Mouse (Mus musculus): ENCODE measurements around the gene Coro6.

Coro6 gene

DNA sequence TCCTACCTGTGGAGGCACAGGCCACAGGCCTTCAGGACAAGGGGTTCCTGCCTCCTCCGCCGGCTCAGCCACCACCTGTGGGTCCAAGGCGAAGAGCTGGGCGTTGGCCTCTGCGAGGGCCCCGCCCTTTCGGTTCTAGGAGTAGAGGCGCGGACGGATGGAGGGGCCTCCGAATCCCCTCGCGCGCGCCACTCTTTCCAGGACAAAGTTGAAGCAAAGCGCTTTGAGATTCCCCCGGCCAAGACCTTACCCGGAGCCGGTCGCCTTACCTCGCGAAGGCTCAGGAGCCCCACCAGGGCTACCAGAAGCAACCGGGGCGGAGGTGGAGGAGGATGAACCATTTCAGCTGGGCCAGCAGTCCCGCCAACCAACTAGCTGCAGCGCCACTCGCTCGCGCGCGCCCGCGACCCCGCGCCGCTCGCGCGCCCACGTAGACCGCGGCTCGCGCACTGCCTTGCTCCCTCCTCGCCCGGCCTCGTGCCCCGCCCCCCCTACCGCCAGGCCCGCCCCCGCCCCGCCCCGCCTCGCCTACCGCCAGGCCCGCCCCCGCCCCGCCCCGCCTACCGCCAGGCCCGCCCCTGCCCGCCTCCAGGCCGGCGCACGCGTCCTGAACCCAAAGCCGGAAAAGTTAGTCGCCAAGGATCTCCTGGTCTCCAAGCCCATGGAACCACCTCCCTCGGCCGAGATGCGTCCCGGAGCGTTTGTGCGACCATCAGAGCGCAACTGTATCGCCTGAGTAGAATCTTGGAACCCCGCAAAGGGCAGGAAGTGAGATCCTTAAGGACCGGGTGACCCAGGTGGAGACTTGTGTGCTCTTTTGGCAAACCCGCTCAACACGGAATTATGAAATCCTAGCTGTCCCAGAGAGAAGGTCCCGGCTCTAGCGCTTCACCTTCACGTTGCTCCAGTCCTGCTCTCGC, 50.9 kb downstream of the Coro6 start:
- DNase-seq (ENCODE audit: low read depth, low spot score): peak; percentile 93

DNA sequence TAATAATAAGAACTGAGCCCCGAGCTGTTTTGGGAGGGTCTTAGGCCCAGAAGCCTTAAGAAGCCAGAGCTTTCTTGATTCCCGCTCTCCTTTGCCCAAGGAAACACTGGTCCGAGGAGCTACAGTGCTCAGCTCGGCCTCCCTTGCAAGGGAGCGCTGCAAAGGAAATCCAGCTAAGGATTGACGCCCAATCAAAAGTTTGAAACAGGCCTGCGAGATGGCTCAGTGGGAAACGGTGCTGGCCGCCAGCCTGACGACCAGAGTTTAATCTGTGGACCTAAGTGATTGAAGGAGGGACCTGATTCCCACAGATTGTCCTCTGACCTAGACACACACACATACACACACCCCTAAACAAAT, 51.6 kb downstream of the Coro6 start:
- DNase-seq (ENCODE audit: low read depth, low spot score): no peak

DNA sequence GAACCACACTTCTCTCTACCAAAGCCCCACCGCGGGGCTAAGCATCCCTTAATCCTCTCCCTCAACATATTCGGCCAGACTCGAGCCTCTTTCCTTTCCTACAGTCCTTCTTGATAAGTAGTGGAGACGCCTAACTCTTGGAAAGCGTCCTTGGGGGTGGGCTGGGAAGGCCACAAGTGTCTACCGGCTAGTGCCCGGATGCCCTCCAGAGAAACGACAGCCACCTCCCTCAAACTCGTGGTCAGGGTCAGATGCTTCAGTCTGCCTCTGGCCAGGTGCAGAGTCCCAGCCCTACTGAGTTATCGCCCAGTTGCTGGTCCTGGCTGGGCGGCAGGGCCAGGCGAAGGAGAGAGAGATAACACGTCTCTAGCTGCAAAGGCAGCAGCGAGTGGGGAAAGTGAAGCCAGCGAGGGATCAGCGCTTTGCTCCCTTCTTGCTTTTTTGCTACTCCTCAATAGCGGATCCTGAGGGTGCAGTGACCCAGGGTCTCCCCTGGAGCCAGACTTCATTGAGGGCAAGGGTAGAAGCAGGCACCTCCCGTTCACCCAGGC, 52.1 kb downstream of the Coro6 start:
- DNase-seq (ENCODE audit: low read depth, low spot score): peak; percentile 57

DNA sequence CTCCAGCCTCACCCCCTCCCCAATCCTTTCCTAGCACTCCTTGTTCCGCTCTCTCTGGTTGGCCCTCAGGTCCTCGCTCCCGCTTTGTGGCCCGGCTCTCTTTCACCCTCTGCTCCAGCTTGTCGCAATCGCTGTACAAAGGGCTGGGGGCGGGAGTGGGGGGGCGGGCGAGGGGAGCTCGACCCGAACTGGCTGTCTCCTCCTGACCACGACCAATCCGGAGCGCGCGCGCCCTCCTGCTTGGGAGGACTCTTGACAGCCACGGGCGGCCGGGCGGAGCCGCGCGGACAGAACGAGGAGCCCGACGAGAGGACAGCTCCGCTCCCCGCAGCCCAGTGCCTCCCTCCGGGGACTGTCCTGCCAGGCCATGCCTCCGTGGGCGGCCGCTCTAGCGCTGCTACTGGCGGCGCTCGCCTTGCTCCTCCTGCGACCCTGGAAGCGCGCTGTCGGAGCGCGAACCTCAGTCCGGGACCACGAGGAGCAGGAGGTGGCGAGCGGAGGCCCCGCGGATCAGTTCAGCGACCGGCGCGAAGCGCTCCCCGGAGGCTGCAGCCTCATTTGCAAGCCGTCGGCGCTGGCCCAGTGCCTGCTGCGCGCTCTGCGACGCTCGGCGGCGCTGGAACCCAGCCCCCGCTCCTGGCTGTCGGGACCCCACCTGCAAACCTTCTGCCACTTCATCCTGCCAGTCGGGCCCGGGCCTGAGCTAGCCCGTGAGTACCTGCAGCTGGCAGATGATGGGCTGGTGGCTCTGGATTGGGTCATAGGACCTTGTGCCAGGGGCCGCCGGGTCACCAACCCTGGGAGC, 52.8 kb downstream of the Coro6 start, which contains the start of gene Abhd15:
Gene Abhd15 (plus strand): TSS at position 290 of the 805 bp plus-strand sequence.
- peak; percentile 80 for DNase-seq (ENCODE audit: low read depth, low spot score)

DNA sequence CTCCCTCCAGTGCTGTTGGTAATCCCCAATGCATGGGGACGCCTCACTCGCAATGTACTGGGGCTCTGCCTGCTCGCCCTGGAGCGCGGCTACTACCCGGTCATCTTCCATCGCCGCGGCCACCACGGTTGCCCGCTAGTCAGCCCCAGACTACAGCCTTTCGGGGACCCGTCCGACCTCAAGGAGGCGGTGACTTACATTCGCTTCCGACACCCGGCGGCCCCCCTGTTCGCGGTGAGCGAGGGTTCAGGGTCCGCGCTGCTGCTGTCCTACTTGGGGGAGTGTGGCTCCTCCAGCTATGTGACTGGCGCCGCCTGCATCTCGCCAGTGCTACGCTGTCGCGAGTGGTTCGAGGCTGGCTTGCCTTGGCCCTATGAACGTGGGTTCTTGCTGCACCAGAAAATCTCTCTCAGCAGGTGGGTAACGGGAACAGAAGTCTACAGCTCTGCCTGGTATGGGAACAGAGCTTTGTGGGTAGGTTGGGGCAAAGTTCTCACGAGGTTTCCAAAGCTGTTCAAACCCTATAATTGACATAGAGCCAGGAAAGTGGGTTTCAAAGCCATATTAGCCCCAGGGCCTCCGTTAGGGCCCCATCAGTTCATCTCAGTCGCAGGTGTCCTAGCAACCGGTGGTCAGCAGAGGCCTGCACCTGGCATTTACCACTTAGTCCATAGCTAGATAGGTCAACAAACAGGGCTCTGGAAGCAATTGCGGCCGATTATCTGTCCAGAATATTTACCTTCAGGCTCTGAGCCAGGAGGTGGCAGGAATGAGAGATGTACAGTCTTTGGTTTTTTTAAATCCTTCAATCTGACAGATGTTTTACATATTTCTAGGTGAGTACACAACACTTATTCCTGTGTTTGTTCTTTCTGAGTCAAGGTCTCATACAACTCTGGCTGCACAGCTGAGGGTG, 53.7 kb downstream of the Coro6 start, which contains the start of gene Trp53i13:
Gene Trp53i13 (minus strand): TSS at position 344 of the 916 bp plus-strand sequence.
- no peak for DNase-seq (ENCODE audit: low read depth, low spot score)

DNA sequence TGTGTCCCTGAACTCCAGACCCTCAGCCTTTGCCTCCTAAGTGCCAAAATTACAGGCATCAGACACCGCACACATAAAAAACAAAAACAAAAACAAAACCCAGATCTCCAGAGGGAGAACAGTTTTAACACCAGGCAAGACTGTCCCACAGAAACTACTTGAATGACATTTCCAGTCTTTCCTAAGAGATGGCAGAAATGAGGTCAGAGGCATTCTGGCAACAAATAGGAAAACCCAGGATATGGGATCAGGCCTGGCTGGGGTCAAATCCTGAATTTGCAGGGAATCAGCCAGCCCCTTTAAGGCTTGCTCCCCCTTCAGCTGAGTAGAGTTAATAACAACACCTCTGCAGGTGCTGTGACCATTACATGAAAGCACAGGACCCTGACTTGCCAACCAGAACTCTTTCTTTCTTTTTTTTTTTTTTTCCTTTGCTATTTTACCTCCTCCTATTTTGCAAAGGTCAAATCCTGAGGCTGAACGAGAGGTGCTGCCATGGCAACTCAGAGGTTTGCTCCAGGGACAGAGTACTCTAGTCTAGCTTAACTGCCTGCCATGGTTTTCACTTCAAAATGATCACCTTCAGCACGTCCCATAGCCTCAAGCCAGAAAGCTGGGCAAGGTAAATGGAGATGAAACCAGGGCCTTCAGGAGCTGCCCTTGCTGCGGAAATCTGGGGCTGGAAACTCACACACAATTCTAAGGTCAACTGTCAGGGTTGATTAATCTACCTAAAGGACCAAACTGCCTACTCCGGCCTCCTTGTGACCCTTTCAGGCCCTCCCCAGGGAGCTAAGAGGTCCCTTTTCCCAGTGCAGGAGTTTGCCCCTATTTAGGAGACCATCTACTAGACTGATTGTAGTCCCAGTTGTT, 54.6 kb downstream of the Coro6 start:
- DNase-seq (ENCODE audit: low read depth, low spot score): no peak

DNA sequence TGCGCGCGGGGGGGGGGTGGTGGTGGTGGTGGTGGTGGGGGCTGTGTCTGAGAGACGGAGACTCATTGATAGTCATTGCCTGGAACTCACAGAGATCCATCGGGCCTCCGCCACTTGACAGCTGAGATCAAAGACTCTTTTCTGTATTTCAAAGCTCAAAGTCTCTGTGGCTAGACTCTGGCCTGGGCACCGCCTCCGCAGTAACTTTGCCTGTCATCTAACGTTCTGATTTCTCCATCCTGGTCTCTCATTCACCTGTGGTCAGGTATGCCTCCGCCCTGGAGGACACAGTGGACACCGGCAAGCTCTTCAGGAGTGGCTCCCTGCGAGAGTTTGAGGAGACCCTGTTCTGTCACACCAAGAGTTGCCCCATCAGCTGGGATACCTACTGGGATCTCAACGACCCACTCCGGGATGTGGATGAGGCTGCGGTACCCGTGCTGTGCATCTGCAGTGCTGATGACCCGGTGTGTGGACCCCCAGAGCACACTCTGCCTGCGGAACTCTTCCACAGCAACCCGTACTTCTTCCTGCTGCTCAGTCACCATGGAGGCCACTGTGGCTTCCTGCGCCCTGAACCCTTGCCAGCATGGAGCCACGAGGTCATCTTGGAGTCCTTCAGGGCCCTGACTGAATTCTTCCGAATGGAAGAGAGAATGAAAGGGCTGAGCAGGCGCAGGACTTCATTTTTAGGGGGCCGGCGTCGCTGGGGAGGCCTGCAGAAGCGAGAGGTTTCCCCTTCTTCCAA, 56.0 kb downstream of the Coro6 start:
- DNase-seq (ENCODE audit: low read depth, low spot score): no peak

DNA sequence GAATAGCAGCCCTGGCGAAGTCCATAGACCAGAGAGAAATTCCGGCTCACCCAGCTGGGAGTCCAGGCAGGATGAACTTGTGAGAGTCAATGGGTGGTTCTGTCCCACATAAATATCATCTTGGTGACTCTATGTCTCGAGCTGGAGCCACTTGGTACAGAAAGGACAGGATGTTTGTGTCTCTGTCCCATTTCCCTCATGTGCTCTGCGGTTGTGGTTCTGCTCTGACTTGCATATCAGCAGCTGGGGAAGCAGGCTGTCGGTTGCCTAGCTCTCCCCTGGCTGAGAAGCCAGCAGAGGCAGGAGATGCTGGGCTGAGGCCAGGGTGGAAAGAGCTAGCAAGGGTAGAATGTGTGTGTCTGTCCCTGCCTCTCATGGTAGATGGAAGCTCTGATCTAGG, 56.8 kb downstream of the Coro6 start, which contains the start of gene Gm10392:
Gene Gm10392 (minus strand): TSS at position 156 of the 400 bp plus-strand sequence.
- DNase-seq (ENCODE audit: low read depth, low spot score): no peak
